Mouse (Mus musculus): Measurements from ENCODE around the gene Gm49318.

The Gm49318 gene

DNA sequence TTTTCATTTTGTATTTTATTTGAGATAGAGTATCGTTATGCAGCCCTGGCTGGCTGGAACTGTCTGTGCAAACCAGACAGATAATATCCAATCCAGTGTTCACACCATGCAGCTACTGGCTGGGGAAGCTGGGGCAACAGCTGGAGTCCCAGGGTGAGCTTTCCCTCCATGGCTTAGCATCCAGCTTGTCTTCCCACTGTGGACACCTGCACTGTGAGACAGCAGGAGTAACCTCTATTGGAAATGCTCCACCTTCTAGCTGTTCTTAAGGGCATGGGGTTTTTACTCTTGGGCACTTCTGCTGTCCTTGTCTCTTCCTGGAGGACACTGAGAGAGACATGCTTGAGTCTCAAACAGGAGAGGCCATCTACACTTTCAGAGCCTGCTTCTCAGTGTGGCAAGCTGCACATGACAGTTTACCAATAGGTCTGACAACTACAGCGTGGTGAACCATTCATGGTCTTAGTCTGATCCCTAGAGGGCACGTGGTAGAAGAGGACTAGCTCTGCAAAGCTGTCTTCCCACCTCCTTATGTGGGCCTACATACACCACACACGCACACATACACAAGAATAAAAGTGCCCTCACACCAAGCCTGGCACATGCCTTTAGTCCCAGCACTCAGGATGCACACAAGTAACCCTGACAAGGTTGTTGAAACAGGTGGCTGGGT is 1.0 kb downstream of the Gm49318 start:
- no peak for DNase-seq (ENCODE audit: low read depth, low spot score)

DNA sequence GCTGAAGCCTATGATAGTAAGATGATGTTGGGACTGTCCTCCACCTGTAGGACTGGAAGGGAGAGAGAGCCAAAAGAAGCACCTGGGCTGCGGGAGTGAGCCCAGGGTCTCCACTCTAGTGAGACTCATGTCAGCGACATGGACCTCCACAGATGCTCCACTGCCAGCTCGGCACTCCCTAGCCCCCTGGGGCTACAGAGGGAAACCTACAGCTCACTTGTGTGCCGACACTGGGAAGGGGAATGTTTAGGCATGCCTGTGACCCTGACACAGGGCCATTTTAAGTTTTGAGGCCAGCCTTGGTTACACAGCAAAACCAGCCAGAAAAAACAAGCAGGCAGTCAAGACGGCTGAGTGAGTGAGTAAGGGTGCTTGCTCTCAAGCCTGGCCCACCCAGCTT is 3.9 kb downstream of the Gm49318 start:
- no peak for DNase-seq (ENCODE audit: low read depth, low spot score)

DNA sequence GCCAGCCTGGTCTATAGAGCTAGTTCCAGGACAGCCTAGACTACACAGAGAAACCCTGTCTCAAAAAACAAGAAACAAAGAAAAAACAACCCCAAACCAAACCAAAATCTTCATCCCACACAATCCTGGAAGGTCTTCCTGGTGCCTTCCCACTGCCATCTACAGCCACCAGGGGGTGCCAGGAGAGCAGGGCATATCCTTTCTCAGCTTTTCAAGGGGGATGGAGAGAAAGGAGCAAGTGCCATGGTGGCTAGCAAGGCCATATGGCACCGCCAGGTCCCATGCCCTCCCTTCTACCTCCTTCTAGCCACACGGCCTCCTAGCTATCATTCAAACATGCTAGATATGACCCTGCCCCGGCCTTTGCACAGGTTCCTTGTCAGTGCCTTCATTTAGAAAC is 4.6 kb downstream of the Gm49318 start:
- peak; percentile 35 for DNase-seq (ENCODE audit: low read depth, low spot score)

- DNase-seq (ENCODE audit: low read depth, low spot score): no peak
These were observed 5.4 kb downstream of the Gm49318 start for GRCm38 (mm10) chr9:22065642-22066041.

DNA sequence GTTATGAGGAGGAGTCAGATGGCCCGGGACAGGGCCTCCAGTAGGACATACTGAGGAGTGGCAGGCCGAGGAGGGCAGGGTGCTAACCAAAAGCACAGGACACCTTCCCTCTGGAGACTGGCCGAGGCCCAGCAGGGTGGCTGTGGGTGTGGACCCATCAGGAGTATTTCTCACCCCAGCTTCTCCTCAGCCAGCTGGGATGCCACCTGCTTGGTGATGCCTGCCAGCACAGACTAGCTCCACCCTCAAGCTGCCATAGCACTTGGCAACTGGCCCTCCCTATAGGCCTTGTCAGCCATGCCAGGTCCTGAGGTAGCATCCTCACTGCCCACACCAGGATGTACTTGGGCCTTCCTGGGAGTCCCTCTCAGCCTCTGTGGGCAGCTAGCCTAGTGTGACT is 6.7 kb downstream of the Gm49318 start:
- no peak for DNase-seq (ENCODE audit: low read depth, low spot score)

- no peak for DNase-seq (ENCODE audit: low read depth, low spot score)
These were observed 9.7 kb downstream of the Gm49318 start for GRCm38 (mm10) chr9:22061339-22061738.

DNA sequence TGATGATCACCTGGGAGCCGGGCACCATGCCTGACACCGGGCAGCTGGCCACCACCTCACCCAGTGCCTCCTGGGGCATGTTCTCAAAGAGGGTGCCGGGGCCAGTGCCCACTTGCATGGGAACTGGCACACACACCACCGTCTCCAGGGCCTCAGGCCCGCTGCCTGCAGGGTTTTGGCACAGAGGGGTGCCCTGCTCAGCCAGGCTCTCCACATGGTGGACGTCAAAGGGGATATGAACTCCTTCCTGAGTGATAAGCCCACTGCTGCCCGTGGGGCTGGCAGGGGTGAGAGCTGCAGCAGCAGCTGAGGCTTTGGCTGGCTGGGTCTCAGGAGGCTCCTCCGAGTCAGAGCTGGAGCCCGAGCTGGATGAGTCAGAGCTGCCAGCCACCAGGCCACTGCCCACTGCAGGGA is 13.0 kb downstream of the Gm49318 start:
- DNase-seq (ENCODE audit: low read depth, low spot score): no peak

- DNase-seq (ENCODE audit: low read depth, low spot score): no peak
These were observed 14.0 kb downstream of the Gm49318 start for GRCm38 (mm10) chr9:22057031-22057517.

DNA sequence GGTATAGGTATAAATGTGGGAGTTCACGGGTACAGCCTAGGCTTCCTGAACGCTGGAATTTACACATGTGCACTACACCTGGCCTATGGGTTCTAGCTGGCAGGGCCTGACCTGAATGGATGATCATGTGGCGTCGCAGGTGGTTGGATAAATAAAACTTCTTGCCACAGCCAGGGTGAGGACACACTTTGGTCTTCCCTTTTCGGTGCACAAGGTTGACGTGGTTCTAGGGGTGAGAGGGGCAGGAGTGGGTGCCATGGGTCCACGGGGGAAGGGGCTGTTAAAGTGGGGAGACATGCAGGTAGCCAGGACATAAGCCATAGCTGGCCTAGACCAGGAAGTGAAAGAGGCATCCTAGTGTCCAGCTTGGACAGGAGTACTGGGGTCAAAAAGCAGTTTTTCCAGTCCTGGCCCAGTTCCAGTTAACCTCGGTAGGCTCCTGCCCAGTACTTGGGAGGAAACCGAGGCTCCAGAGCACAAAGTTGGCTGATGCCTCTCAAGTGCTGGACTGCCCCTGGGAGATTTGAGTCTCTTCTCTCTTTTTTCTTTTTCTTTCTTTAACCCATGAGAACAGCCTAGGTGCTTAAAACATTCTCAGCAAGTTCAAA is 14.7 kb downstream of the Gm49318 start:
- no peak for DNase-seq (ENCODE audit: low read depth, low spot score)

DNA sequence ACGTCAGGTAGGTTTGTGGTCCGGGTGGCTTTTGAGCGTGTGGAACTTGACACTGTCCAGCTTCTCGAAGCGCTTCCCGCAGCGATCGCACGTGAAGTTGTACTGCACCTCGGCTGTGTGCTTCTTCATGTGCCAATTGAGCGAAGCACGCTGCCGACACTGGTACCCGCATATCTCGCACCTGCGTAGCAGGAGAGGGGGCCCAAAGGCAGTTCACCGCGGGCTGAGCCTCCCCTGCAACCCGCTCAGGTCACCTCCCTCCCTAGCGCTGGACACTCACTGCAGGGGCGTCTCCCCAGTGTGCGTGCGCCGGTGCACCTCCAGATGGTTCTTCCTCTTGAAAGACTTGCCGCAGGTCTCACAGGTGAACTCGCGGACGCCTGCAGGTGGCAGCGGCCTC is 15.3 kb downstream of the Gm49318 start:
- no peak for DNase-seq (ENCODE audit: low read depth, low spot score)

GRCm38 (mm10) chr9:22054411-22055076 is 16.5 kb downstream of the Gm49318 start:
- DNase-seq (ENCODE audit: low read depth, low spot score): peak; percentile 28

- no peak for DNase-seq (ENCODE audit: low read depth, low spot score)
These were observed 17.4 kb downstream of the Gm49318 start for GRCm38 (mm10) chr9:22053657-22054056.

- DNase-seq (ENCODE audit: low read depth, low spot score): no peak
These were observed 19.2 kb downstream of the Gm49318 start, which contains the start of gene Elavl3 for GRCm38 (mm10) chr9:22051958-22052254. TSS of gene Elavl3 (minus strand) at chr9:22052023.

DNA sequence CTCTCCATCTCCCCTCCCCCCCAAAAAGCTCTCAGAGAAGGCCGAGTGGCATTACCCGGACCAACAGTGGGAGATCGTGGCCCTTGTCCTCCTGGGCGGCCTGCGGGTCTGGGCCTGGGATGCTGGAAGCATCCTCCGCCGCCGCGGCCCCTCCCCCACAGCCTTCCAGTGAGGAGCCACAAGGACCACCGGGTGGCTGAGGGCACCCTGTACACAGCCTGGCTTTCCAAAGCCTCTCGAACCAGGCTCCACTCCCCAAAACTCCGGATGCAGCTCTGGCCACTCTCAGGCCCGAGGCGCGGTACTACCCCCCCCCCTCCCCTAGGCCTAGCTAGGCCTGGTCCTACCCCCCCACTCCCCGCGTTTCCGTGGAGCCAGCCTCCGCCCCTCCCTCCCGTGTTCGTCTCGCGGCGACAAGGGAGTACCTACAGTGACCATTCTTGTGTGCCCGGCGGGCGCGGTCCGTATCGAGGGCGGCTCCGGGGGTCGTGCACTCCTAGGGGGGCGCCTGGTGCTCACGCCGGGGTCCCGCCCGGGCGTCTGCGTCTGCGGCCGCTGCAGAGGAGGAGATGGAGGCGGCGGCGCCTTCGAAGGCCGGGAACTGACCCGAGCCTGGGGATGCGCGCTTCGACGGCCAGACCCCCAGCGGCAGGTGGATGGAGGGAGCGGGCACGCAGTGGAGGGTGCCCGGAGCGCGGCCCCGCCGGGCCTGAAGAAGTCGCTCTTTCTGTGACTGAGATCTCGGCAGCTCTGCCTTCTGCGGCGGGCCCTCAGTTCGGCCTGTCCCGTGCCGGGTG is 19.7 kb downstream of the Gm49318 start:
- DNase-seq (ENCODE audit: low read depth, low spot score): no peak

DNA sequence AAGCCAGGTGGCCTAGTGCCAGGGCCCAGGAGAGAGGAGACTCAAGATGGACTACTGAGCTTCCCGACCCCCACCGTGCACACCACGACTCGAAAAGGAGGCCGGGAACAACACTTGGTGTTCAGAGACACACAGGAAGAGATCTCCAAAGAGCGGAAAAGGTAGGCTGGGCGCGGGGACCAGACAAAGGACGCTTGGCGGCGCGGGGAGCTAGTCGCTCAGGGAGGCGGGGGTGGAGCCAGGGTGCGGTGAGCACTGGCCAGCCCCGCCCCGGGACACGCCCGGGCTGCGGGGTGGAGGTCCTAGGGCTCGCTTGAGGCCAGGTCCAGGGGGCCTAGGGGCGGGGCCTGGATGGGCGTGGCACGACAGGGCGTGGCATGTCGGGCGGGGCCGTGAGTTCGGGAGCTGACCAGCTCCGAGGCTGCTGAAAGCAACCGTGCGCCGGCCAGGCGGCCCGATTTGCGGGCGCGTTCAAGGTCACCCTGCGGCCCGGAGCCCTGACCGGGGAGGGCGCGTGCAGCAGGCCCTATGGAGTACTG is 20.6 kb downstream of the Gm49318 start:
- peak; percentile 65 for DNase-seq (ENCODE audit: low read depth, low spot score)

GRCm38 (mm10) chr9:22049721-22050270 is 21.3 kb downstream of the Gm49318 start:
- no peak for DNase-seq (ENCODE audit: low read depth, low spot score)

DNA sequence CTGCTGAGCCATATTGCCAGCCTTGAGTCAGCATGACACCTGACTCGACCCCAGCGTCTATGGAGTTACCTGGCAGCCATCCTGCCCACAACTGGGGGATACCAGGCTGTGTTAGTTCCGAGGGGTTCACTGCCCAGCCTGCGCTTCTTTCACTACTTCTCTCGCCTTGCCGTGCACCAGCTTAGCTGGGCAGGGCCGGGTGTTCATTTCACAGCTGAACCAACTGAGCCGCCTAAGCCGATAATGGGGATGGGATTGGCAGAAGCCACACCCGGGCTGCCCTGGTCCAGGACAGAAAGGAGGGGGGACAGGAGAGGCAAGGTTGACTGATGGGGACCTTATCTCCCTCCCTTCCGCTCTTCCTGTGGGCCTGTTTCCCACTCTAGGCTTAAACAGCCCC is 21.7 kb downstream of the Gm49318 start:
- DNase-seq (ENCODE audit: low read depth, low spot score): no peak

GRCm38 (mm10) chr9:22047329-22047728 is 23.7 kb downstream of the Gm49318 start:
- no peak for DNase-seq (ENCODE audit: low read depth, low spot score)

- no peak for DNase-seq (ENCODE audit: low read depth, low spot score)
These were observed 29.2 kb downstream of the Gm49318 start for GRCm38 (mm10) chr9:22041832-22042231.

GRCm38 (mm10) chr9:22037826-22038225 is 33.2 kb downstream of the Gm49318 start:
- DNase-seq (ENCODE audit: low read depth, low spot score): no peak

DNA sequence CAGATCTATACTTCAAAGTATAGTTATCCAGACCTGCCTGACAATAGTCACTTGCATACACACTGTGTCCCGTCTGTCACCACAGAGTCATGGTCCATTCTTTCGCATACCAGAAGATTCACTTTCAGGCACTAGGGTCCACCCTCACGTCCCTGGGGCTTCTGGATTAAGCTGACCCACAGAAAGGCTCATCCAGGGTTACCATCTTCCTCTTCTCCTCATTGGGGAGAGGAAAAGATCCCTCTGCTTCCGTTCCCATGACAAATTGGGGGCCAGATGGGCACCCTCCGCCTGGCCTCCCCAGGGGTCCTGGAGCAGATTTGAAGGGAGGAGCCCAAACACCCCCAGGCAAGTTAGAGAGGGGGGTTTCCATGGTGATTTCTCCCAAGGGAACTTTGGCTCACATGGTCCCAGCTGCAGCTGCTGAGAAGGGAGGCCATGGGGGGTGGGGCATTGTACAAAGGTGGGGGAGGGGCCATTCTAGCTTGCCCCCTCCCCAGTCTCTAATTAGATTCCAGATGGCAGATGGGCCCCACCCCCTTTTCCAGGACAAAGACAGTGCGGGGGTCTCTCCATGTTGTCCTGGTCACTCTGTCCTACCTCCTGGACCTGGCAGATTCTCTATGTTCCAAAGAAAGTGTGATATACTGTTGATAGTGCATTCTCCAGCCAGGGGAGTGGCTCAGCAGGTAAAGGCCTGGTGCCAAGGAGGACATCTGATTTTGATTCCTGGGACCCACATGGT is 35.6 kb downstream of the Gm49318 start:
- no peak for DNase-seq (ENCODE audit: low read depth, low spot score)
